Mouse (Mus musculus): ENCODE data around the gene Lpar1. TPM values are rescaled to one million over a fixed set of nuclear protein-coding genes. Genes with fewer than 3 reads are reported as not detected.

The Lpar1 gene
- polyA plus RNA-seq, 1 experiment from 2014 or later: 40.9 TPM

- no peak overlapping the region for H3K4me3 ChIP-seq (replicated peaks)
- H3K27ac ChIP-seq: no peak overlapping the region
- H3K27me3 ChIP-seq: no peaks in the 10 kb centered on the region
- peaks cover 11% of the 10 kb centered on the region for H3K36me3 ChIP-seq
- WGBS: 64% methylated on average over 21 of the region's 21 CpGs
- ATAC-seq (replicated peaks; ENCODE audit: low FRiP score): no peak
- no peak overlapping the region for H3K9ac ChIP-seq
- H3K4me2 ChIP-seq: no peak overlapping the region
- peaks cover 25% of the 10 kb centered on the region for H3K4me1 ChIP-seq
- no peaks in the 10 kb centered on the region for H3K9me3 ChIP-seq (replicated peaks)
These were observed 52.5 kb downstream of the Lpar1 start for GRCm38 (mm10) chr4:58501012-58501777.

- WGBS: 62% methylated on average over 3 of the region's 3 CpGs
These were observed 53.9 kb downstream of the Lpar1 start for GRCm38 (mm10) chr4:58499831-58500230.

GRCm38 (mm10) chr4:58499241-58499640 is 54.5 kb downstream of the Lpar1 start:
- Histone ChIP-seq H3K27me3 (no peaks in the 10 kb centered on the region), H3K4me1 (peaks cover 8% of the 10 kb centered on the region), H3K27ac (no peak overlapping the region), H3K36me3 (peaks cover 10% of the 10 kb centered on the region), H3K4me2 (no peak overlapping the region), H3K9me3 (replicated peaks) (no peaks in the 10 kb centered on the region), H3K4me3 (replicated peaks) (no peak overlapping the region), H3K9ac (no peak overlapping the region)
- 62% methylated on average over 3 of the region's 3 CpGs for WGBS
- ATAC-seq (replicated peaks; ENCODE audit: low FRiP score): no peak

More at GRCm38 (mm10) chr4:58499831-58500230, 53.9 kb downstream of the Lpar1 start:
- Histone ChIP-seq H3K36me3 (peaks cover 11% of the 10 kb centered on the region), H3K9ac (no peak overlapping the region), H3K27me3 (no peaks in the 10 kb centered on the region), H3K4me3 (replicated peaks) (no peak overlapping the region), H3K27ac (no peak overlapping the region), H3K4me1 (peaks cover 13% of the 10 kb centered on the region), H3K9me3 (replicated peaks) (no peaks in the 10 kb centered on the region), H3K4me2 (no peak overlapping the region)
- no peak for ATAC-seq (replicated peaks; ENCODE audit: low FRiP score)

GRCm38 (mm10) chr4:58498734-58499133 is 55.0 kb downstream of the Lpar1 start:
- Histone ChIP-seq H3K27ac (no peak overlapping the region), H3K9ac (no peak overlapping the region), H3K4me3 (replicated peaks) (no peak overlapping the region), H3K36me3 (peaks cover 5% of the 10 kb centered on the region), H3K4me1 (peaks cover 8% of the 10 kb centered on the region), H3K27me3 (no peaks in the 10 kb centered on the region), H3K9me3 (replicated peaks) (no peaks in the 10 kb centered on the region), H3K4me2 (no peak overlapping the region)
- WGBS: 65% methylated on average over 6 of the region's 6 CpGs
- ATAC-seq (replicated peaks; ENCODE audit: low FRiP score): no peak

GRCm38 (mm10) chr4:58497284-58497683 is 56.4 kb downstream of the Lpar1 start:
- Histone ChIP-seq H3K4me2 (no peak overlapping the region), H3K4me1 (peaks cover 8% of the 10 kb centered on the region), H3K27me3 (no peaks in the 10 kb centered on the region), H3K9me3 (replicated peaks) (no peaks in the 10 kb centered on the region), H3K9ac (no peak overlapping the region), H3K4me3 (replicated peaks) (no peak overlapping the region), H3K27ac (no peak overlapping the region), H3K36me3 (no peaks in the 10 kb centered on the region)
- 60% methylated on average over 4 of the region's 4 CpGs for WGBS
- ATAC-seq (replicated peaks; ENCODE audit: low FRiP score): no peak

GRCm38 (mm10) chr4:58496743-58497142 is 57.0 kb downstream of the Lpar1 start:
- Histone ChIP-seq H3K27ac (no peak overlapping the region), H3K9ac (no peak overlapping the region), H3K4me1 (peaks cover 10% of the 10 kb centered on the region), H3K9me3 (replicated peaks) (no peaks in the 10 kb centered on the region), H3K36me3 (no peaks in the 10 kb centered on the region), H3K4me2 (no peak overlapping the region), H3K27me3 (no peaks in the 10 kb centered on the region), H3K4me3 (replicated peaks) (no peak overlapping the region)
- no peak for ATAC-seq (replicated peaks; ENCODE audit: low FRiP score)
- WGBS: 48% methylated on average over 8 of the region's 8 CpGs

- no peak for ATAC-seq (replicated peaks; ENCODE audit: low FRiP score)
- Histone ChIP-seq H3K4me3 (replicated peaks) (no peak overlapping the region), H3K4me2 (no peak overlapping the region), H3K36me3 (peaks cover 3% of the 10 kb centered on the region; the same call in 1 of the 2 replicates), H3K27ac (no peak overlapping the region), H3K9ac (no peak overlapping the region), H3K27me3 (no peaks in the 10 kb centered on the region), H3K9me3 (replicated peaks) (no peaks in the 10 kb centered on the region), H3K4me1 (peaks cover 11% of the 10 kb centered on the region)
- WGBS: 79% methylated on average over 3 of the region's 3 CpGs
These were observed 62.0 kb downstream of the Lpar1 start for GRCm38 (mm10) chr4:58491742-58492141.

- peaks cover 10% of the 10 kb centered on the region; the same call in 1 of the 2 replicates for H3K36me3 ChIP-seq
- no peaks in the 10 kb centered on the region for H3K27me3 ChIP-seq
- ATAC-seq (replicated peaks; ENCODE audit: low FRiP score): 0 out of 2 replicates have a peak, but pooled peaks have one; percentile 60
- H3K27ac ChIP-seq: no peak overlapping the region
- no peaks in the 10 kb centered on the region for H3K9me3 ChIP-seq (replicated peaks)
- WGBS: 77% methylated on average over 4 of the region's 4 CpGs
- H3K9ac ChIP-seq: no peak overlapping the region
- no peak overlapping the region for H3K4me3 ChIP-seq (replicated peaks)
- no peak overlapping the region for H3K4me2 ChIP-seq
- 0 out of 2 replicates have a peak, but pooled peaks cover 5% of the 10 kb centered on the region for H3K4me1 ChIP-seq
These were observed 63.3 kb downstream of the Lpar1 start for GRCm38 (mm10) chr4:58490374-58490773.

- Histone ChIP-seq H3K4me1 (no peaks in the 10 kb centered on the region), H3K27me3 (no peaks in the 10 kb centered on the region), H3K36me3 (peaks cover 10% of the 10 kb centered on the region; the same call in 1 of the 2 replicates), H3K9me3 (replicated peaks) (no peaks in the 10 kb centered on the region), H3K27ac (no peak overlapping the region), H3K9ac (no peak overlapping the region), H3K4me3 (replicated peaks) (no peak overlapping the region), H3K4me2 (no peak overlapping the region)
- ATAC-seq (replicated peaks; ENCODE audit: low FRiP score): no peak
- WGBS: 83% methylated on average over 1 of the region's 1 CpGs
These were observed 75.1 kb downstream of the Lpar1 start for GRCm38 (mm10) chr4:58478564-58478963.

GRCm38 (mm10) chr4:58477691-58478090 is 76.0 kb downstream of the Lpar1 start:
- H3K4me3 ChIP-seq (replicated peaks): no peak overlapping the region

GRCm38 (mm10) chr4:58471203-58471910 is 82.3 kb downstream of the Lpar1 start:
- no peak for ATAC-seq (replicated peaks; ENCODE audit: low FRiP score)
- Histone ChIP-seq H3K4me3 (replicated peaks) (no peak overlapping the region), H3K4me2 (no peak overlapping the region), H3K4me1 (no peaks in the 10 kb centered on the region), H3K27ac (no peak overlapping the region), H3K27me3 (no peaks in the 10 kb centered on the region), H3K9ac (no peak overlapping the region), H3K9me3 (replicated peaks) (no peaks in the 10 kb centered on the region), H3K36me3 (no peaks in the 10 kb centered on the region)
- WGBS: 78% methylated on average over 4 of the region's 4 CpGs

More at GRCm38 (mm10) chr4:58477691-58478090, 76.0 kb downstream of the Lpar1 start:
- Histone ChIP-seq H3K4me2 (no peak overlapping the region), H3K4me1 (no peaks in the 10 kb centered on the region), H3K27me3 (no peaks in the 10 kb centered on the region), H3K27ac (no peak overlapping the region), H3K36me3 (peaks cover 1% of the 10 kb centered on the region; the same call in 1 of the 2 replicates), H3K9ac (no peak overlapping the region), H3K9me3 (replicated peaks) (no peaks in the 10 kb centered on the region)
- no peak for ATAC-seq (replicated peaks; ENCODE audit: low FRiP score)
- 94% methylated on average over 8 of the region's 8 CpGs for WGBS

All from kidney, embryonic 15.5 days (tissue).